Mouse (Mus musculus) 3T3-L1 (cell line): ENCODE measurements around the gene Tlr6.

Source experiments
- DNase-seq: peaks from one replicate; pipeline ENCODE4 v3.0.0-alpha.2; 2015; ENCODE audit warnings: low read depth, low spot score

Tlr6 gene

GRCm38 (mm10) chr5:64932215-64932614, 27.7 kb downstream of the Tlr6 start:
- DNase-seq: no peak

DNA sequence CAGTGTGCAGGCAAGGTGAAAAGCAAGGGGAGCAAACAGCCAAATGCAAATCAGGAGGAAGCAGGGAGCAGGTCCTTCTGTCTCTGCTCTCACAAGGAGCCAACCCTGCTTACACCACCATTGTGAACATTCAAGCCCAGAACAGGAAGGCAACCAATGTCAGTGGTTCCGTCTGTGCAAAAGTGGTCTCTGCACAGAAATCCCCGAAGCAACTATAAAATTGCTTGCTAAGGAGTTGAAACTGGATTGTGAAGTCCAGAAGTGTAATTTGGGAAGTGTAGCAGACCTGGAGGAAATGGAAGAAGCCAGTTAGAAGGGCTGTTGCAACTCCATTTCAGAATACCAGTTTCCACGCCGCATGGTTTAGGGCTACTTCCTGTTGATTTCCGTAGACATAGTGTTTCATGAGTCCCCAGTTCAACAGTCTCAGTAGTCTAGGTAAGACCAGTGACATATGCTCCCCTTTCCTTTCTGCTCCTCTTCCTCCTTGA, 37.0 kb downstream of the Tlr6 start:
- no peak for DNase-seq

GRCm38 (mm10) chr5:64918616-64919597, 41.0 kb downstream of the Tlr6 start:
- peak; percentile 12 for DNase-seq

DNA sequence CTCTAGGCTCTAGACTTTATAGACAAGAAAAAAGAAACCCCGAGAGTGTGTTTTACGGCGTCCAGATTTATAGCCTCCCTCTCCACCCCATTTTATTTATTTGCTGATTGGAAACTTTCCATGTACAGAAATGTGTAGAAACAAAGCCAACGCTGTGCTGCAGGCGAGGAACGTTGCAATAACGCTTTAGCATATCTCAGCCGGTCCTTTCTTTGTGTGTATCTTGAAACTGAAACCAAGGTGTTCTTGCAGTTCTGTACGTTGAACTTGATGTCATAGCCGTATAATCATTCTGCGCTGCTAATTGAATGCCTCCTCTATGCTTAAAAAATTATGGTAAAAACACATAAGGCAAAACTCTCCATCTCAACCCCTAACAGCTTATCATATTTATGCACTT, 42.2 kb downstream of the Tlr6 start:
- no peak for DNase-seq

GRCm38 (mm10) chr5:64917161-64917560, 42.7 kb downstream of the Tlr6 start:
- no peak for DNase-seq

- DNase-seq: no peak
Measured at GRCm38 (mm10) chr5:64908585-64909284, 51.2 kb downstream of the Tlr6 start.

GRCm38 (mm10) chr5:64907906-64908305, 52.0 kb downstream of the Tlr6 start:
- DNase-seq: no peak

GRCm38 (mm10) chr5:64905516-64906271, 54.2 kb downstream of the Tlr6 start:
- DNase-seq: no peak
